Mouse (Mus musculus) mouse trophoblast stem cell (cell line): ENCODE measurements around the gene Ppm1d.

Source experiments
- in situ Hi-C, 2 experiments: fragments of 300-500 bp; cut with MseI, MboI; formaldehyde crosslinking; loops; 2 replicates in 1 of 2; 3 replicates in 1 of 2; pipeline ENCODE4 v1.15.1; 2025

Ppm1d gene

GRCm38 (mm10) chr11:85328717-85329116 is 17.7 kb downstream of the Ppm1d start:
- in situ Hi-C loops: no loop called here

- in situ Hi-C loops: no loop called here
Observed at GRCm38 (mm10) chr11:85329167-85329894, 18.3 kb downstream of the Ppm1d start.

- in situ Hi-C loops: no loop called here
Observed at GRCm38 (mm10) chr11:85334778-85335177, 23.7 kb downstream of the Ppm1d start.

GRCm38 (mm10) chr11:85339173-85339831 is 28.3 kb downstream of the Ppm1d start:
- in situ Hi-C loops: no loop called here

GRCm38 (mm10) chr11:85340070-85340616 is 29.1 kb downstream of the Ppm1d start:
- in situ Hi-C loops: no loop called here

GRCm38 (mm10) chr11:85352539-85353380 is 41.7 kb downstream of the Ppm1d start, which contains the start of gene Bcas3:
Gene Bcas3 (plus strand): TSS chr11:85353167.
- in situ Hi-C loops: no loop called here

- in situ Hi-C loops: no loop called here
Observed at GRCm38 (mm10) chr11:85353819-85354218, 42.8 kb downstream of the Ppm1d start.

GRCm38 (mm10) chr11:85359641-85360040 is 48.6 kb downstream of the Ppm1d start:
- in situ Hi-C loops: no loop called here

GRCm38 (mm10) chr11:85361621-85362020 is 50.6 kb downstream of the Ppm1d start:
- in situ Hi-C loops: no loop called here

- in situ Hi-C loops: no loop called here
Observed at GRCm38 (mm10) chr11:85366168-85366567, 55.1 kb downstream of the Ppm1d start.

- in situ Hi-C loops: no loop called here
Observed at GRCm38 (mm10) chr11:85367823-85368222, 56.8 kb downstream of the Ppm1d start.

GRCm38 (mm10) chr11:85379091-85379490 is 68.0 kb downstream of the Ppm1d start:
- in situ Hi-C loops: no loop called here

GRCm38 (mm10) chr11:85380046-85380445 is 69.0 kb downstream of the Ppm1d start:
- in situ Hi-C loops: loop anchor here (5.0 kb wide), 2 partner anchors 87 to 102 kb away; no protein-coding TSS in a partner anchor

- in situ Hi-C loops: loop anchor here (5.0 kb wide), 2 partner anchors 85 to 100 kb away; no protein-coding TSS in a partner anchor
Observed at GRCm38 (mm10) chr11:85382055-85382454, 71.0 kb downstream of the Ppm1d start.

GRCm38 (mm10) chr11:85383975-85384821 is 73.2 kb downstream of the Ppm1d start:
- in situ Hi-C loops: loop anchor here (5.0 kb wide), 2 partner anchors 83 to 98 kb away; no protein-coding TSS in a partner anchor

GRCm38 (mm10) chr11:85392179-85392863 is 81.3 kb downstream of the Ppm1d start:
- in situ Hi-C loops: no loop called here

- in situ Hi-C loops: no loop called here
Observed at GRCm38 (mm10) chr11:85392864-85393220, 81.8 kb downstream of the Ppm1d start.

- in situ Hi-C loops: no loop called here
Observed at GRCm38 (mm10) chr11:85393990-85394389, 82.9 kb downstream of the Ppm1d start.

GRCm38 (mm10) chr11:85395361-85395760 is 84.3 kb downstream of the Ppm1d start:
- in situ Hi-C loops: no loop called here
